Mouse (Mus musculus) kidney, adult 2 months (tissue): Measurements from ENCODE around the gene Gpd1. TPM values are rescaled to one million over a fixed set of nuclear protein-coding genes. Genes with fewer than 3 reads are reported as not detected.
"Not testable (repeated sequence)": the region's sequence is repeated elsewhere in the genome, so short reads cannot be mapped to it uniquely, and the experiment has no call there.

Source experiments
- DNase-seq: peaks from one replicate; pipeline ENCODE4 v3.0.0; 2021
- H3K27ac ChIP-seq: fragments of 200-500 bp; 2 replicates; pipeline ENCODE4 v1.5.1; 2012; ENCODE audit warnings: low read depth, low read length, control low read depth, inconsistent platforms; ENCODE audit not compliant: insufficient read depth
- H3K27me3 ChIP-seq: fragments of 200-500 bp; replicated peaks from 2 replicates; pipeline ENCODE4 v1.6.1; 2012; ENCODE audit warnings: mild to moderate bottlenecking, moderate library complexity, low read length, inconsistent platforms; ENCODE audit not compliant: control insufficient read depth, insufficient read depth
- H3K36me3 ChIP-seq: fragments of 200-500 bp; 2 replicates; pipeline ENCODE4 v1.6.1; 2012; ENCODE audit warnings: mild to moderate bottlenecking, moderate library complexity, low read length, inconsistent platforms; ENCODE audit not compliant: control insufficient read depth, insufficient read depth
- H3K4me1 ChIP-seq: fragments of 200-500 bp; 2 replicates; pipeline ENCODE4 v1.6.1; 2011; ENCODE audit warnings: low read length; ENCODE audit not compliant: control insufficient read depth, insufficient read depth
- H3K4me3 ChIP-seq: fragments of 200-500 bp; 2 replicates; pipeline ENCODE4 v1.5.1; 2011; ENCODE audit warnings: mild to moderate bottlenecking, low read depth, low read length, control low read depth; ENCODE audit not compliant: insufficient read depth
- CTCF ChIP-seq: fragments of 200-500 bp; conservative IDR thresholded peaks from 2 replicates; pipeline ENCODE4 v1.5.1; 2011; ENCODE audit warnings: low read depth, mild to moderate bottlenecking, control low read depth, low read length, moderate library complexity, mixed read lengths; ENCODE audit not compliant: insufficient read depth, insufficient read length
- POLR2A ChIP-seq: fragments of 200-500 bp; IDR thresholded peaks from one replicate; pipeline ENCODE4 v1.6.1; 2011; ENCODE audit warnings: low read depth, low read length, control low read depth
- WGBS: fragments of 180-500 bp; shearing (Covaris S2); methylation state at CpG from one replicate; pipeline ENCODE4 v1.1.7; 2018; 5-methylcytosine and 5-hydroxymethylcytosine counted together
- polyA plus RNA-seq: library from polyadenylated mRNA; depleted of rRNA; stranded (reverse); fragments of >200 nt; gene quantifications from 2 replicates; pipeline ENCODE4 v1.2.3, GENCODE M21; 2012

Gene Gpd1
- polyA plus RNA-seq, 1 experiment: 506 TPM

DNA sequence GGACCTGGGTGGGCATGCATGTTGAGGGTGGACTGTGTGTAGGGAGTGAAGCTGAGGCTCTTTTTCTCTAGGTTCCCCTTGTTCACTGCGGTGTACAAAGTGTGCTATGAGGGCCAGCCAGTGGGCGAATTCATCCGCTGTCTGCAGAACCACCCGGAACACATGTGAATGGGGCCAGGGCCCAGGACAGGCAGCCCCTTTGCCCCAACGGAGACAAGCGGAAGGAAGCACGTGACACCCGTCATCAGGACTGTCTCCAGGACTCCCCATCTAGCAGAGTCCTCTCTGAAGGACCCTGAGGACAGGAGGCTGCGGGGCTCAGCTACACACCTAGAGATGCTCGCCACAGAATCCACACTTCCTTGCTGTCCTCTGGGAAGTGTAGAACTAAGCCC is 5.8 kb downstream of the Gpd1 start:
- peak overlapping the region; percentile 84 for H3K27ac ChIP-seq
- 66% methylated on average over 10 of the region's 10 CpGs for WGBS

DNA sequence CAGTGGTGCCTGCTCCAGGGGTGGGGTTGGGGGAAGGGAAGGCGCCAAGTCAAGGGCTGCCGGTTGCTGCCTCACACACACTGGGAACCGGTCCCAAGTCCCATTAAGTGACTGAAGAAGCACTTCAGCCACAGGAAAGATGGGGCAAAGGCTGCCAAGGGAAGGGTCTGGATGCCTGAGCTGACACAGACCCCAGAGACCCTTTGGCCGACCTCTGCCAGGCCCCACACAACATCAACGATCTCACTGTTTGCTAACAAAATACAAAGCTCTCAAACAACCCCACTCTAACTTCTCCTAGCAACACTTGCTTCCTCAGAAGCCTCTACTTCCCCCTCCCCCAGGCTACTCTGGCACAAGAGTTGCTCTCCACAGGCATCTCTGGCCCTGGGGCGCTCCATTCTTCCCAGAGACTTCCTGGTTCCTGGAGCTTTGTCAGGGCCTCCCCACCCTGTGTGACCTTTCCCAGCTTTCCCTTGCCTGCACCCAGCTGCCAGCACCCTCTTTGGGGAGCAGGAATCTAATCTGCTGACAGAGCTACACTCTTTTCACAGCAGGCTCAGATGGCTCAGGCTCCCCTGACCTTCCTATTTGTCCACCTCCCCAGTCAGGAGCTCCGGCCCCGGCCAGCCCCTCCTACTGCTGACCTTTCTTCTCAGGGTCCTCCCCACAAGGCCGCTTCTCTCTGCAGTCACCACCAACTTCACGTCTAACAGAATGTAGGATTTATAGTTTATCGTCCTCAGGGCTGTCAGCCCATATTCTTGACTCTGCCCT is 6.4 kb downstream of the Gpd1 start:
- WGBS: 15% methylated on average over 11 of the region's 11 CpGs
- no peak overlapping the region for H3K4me3 ChIP-seq
- peaks cover 24% of the 10 kb centered on the region for H3K4me1 ChIP-seq
- no peaks in the 10 kb centered on the region for H3K36me3 ChIP-seq
- H3K27me3 ChIP-seq: no peaks in the 10 kb centered on the region
- peak overlapping the region; percentile 84 for H3K27ac ChIP-seq
- DNase-seq: peak; percentile 78
- no peak for TF ChIP-seq POLR2A
- TF ChIP-seq CTCF: no peak

More for the DNA sequence above, 5.8 kb downstream of the Gpd1 start:
- Histone ChIP-seq H3K4me1 (peaks cover 26% of the 10 kb centered on the region), H3K27me3 (no peaks in the 10 kb centered on the region), H3K36me3 (no peaks in the 10 kb centered on the region), H3K4me3 (no peak overlapping the region)
- no peak for TF ChIP-seq CTCF
- no peak for TF ChIP-seq POLR2A
- no peak for DNase-seq

DNA sequence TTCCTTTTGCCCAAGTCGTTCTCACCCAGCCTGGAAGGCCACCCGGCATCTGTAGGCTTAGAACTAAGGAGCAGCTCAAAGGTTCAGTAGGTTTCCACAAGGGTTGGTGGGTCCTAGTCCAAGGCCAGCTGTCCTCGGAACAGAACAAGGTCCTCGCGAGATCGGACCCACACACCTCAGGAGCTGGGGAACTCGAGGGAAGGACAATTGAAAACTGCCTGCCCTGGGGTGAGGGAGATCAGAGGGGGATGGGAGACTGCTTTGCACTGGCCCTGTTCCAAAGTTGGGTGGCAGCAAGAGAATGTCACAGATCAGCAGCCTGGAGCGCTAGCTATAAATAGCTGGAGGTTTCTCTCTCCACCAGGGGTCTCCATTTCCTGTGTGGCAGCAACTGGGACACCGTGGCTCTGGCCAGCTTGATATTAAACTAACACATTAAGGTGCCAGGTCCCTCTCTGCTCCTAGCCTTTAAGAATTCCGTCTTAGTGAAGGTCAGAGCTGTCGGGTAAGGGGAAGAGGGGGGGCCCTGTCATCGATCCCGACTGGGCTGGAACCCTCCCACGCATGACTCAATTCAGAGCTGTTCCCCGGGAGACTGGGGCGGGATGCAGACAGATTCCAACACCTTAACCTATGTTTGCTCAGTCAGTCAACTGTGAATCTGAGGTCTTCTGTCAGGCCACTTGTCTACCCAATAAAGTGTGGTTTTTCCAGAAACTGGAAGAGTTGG is 7.1 kb downstream of the Gpd1 start:
- H3K4me3 ChIP-seq: no peak overlapping the region
- peaks cover 24% of the 10 kb centered on the region for H3K4me1 ChIP-seq
- H3K36me3 ChIP-seq: peaks cover 3% of the 10 kb centered on the region; the same call in 1 of the 2 replicates
- WGBS: 2% methylated on average over 16 of the region's 16 CpGs
- DNase-seq: peak; percentile 89
- peak overlapping the region; percentile 84 for H3K27ac ChIP-seq
- no peaks in the 10 kb centered on the region for H3K27me3 ChIP-seq
- TF ChIP-seq POLR2A (peak; percentile 2), CTCF (peak; percentile 50)

DNA sequence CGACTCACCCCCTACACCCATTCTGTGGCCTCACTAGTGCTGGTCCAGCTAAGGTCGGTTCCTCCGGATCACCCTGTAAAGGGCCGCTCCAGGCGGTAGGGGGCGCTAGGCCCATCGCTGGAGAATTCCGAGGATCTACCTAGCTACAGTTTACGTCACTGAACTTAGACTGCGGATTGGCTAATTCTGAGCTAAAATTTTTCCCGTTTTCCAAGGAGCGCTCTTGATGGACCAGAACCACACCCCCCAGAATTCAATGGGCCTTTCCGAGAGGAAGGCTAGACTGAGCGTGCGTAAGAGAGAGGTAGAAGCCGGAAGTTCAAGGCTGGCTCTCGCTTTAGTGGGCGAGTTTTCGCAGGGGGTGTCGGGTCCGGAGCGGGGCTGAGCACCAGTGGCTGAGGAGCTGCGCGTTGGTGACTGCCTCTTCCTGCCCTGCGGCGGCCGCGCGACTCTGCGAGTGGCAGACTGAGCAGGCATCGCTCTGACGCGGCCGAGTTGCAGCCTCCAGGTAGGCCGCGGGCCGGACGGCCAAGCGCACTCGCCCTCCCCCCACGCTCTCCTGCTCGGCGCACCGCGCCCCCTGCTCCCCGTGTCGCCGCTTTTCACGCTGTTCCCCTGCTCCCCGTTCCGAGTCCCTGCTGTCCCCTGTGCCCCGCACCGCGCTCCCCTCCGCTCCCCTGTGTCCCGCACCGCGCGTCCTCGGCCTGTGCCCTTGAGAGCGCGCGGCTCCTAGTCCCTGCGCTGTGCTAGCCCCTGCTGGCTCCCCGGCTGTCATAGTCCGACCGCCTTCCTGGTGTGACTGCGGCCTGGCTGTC is 8.2 kb downstream of the Gpd1 start, which contains the start of gene Cox14:
TSS of gene Cox14 (plus strand) at position 278 of the 815 bp plus-strand sequence.
- DNase-seq: peak; percentile 99
- TF ChIP-seq CTCF (peak; percentile 97), POLR2A (peak; percentile 84)
- Histone ChIP-seq H3K27ac (peak within 1 kb of the TSS; percentile 84), H3K27me3 (no peaks in the 10 kb centered on the region), H3K4me1 (peaks cover 24% of the 10 kb centered on the region), H3K4me3 (peak within 1 kb of the TSS; percentile 90), H3K36me3 (peaks cover 3% of the 10 kb centered on the region; the same call in 1 of the 2 replicates)
- under 1% methylated on average over 67 of the region's 68 CpGs for WGBS

DNA sequence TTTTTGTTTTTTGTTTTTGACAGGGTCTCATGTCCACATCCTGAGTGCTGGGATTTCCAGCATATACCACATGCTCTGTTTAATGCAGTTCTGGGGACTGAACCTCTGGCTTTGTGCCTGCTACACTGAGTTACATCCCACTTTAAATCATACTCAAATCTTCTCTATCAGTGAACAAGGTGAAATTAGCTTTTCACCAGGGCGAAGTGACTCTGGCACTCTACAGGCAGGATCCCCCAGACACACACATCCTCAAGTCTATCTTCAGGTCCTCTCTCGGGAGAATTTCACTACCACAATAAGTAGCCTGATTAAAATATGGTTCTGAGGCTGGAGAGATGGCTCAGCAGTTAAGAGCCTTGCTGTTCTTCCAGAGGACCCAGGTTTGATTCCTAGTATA is 9.2 kb downstream of the Gpd1 start:
- no peaks in the 10 kb centered on the region for H3K27me3 ChIP-seq
- H3K4me1 ChIP-seq: peaks cover 24% of the 10 kb centered on the region
- peak overlapping the region; percentile 12; the same call in 1 of the 2 replicates for H3K4me3 ChIP-seq
- peaks cover 3% of the 10 kb centered on the region; the same call in 1 of the 2 replicates for H3K36me3 ChIP-seq
- no peak overlapping the region for H3K27ac ChIP-seq
- 43% methylated on average over 2 of the region's 2 CpGs for WGBS
- no peak for TF ChIP-seq POLR2A
- TF ChIP-seq CTCF: no peak
- DNase-seq: no peak

DNA sequence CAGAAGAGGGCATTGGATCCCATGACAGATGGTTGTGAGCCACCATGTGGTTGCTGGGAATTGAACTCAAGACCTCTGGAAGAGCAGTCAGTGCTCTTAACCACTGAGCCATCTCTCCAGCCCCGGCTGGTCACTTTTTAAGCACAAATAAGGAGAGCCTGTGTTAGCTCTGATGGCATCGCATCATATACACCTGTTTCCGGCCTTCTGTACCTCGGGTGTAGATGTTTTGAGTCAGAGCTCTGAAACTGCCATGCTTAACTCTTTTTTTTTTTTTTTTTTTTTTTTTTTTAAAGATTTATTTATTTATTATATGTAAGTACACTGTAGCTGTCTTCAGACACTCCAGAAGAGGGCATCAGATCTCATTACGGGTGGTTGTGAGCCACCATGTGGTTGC is 9.7 kb downstream of the Gpd1 start:
- not testable (repeated sequence) for DNase-seq, H3K27me3 ChIP-seq, H3K4me3 ChIP-seq, H3K27ac ChIP-seq, H3K36me3 ChIP-seq
- 84% methylated on average over 4 of the region's 5 CpGs for WGBS
- peaks cover 22% of the 10 kb centered on the region for H3K4me1 ChIP-seq

DNA sequence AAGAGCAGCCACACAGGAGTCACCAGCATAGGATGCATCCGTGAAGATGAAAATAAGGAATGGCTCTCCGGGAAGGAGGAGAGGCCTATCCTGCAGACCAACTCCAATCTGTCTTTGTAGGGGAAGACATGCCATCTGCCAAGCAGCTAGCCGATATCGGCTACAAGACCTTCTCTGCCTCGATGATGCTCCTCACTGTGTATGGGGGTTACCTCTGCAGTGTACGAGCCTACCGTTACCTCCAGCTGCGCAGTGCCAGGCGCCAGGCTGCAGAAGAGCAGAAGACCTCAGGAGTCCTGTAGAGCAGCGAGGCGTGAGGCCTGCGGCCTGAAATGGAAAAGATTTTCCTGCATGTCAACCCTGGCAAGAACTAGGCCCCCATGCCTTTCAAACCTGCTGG is 10.2 kb downstream of the Gpd1 start:
- no peak for DNase-seq
- Histone ChIP-seq H3K36me3 (peaks cover 3% of the 10 kb centered on the region; the same call in 1 of the 2 replicates), H3K4me1 (peaks cover 21% of the 10 kb centered on the region), H3K27ac (no peak overlapping the region), H3K4me3 (no peak overlapping the region), H3K27me3 (no peaks in the 10 kb centered on the region)
- TF ChIP-seq POLR2A (no peak), CTCF (no peak)
- WGBS: 89% methylated on average over 12 of the region's 12 CpGs
